Mouse (Mus musculus) lung, postnatal 0 days (tissue): ENCODE results near the gene Hdac9. TPM values are rescaled to one million over a fixed set of nuclear protein-coding genes. Genes with fewer than 3 reads are reported as not detected.

Source experiments
- ATAC-seq: fragments of 200-750 bp; cut with Nextera tagmentation; 2 replicates; pipeline ENCODE4 v1.8.0; 2017; ENCODE audit warnings: moderate library complexity
- DNase-seq: peaks from one replicate; pipeline ENCODE4 v3.0.0-alpha.2; 2016; ENCODE audit warnings: low spot score
- H3K27ac ChIP-seq: fragments of 300-500 bp; sonication (generic); 2 replicates; pipeline ENCODE4 v1.5.1; 2014; ENCODE audit warnings: antibody characterized with exemption, mild to moderate bottlenecking, low read length, mixed read lengths
- H3K27me3 ChIP-seq: fragments of 300-500 bp; sonication (generic); replicated peaks from 2 replicates; pipeline ENCODE4 v1.6.1; 2014; ENCODE audit warnings: low read length, mixed read lengths; ENCODE audit not compliant: insufficient read depth
- H3K36me3 ChIP-seq: fragments of 300-500 bp; sonication (generic); 2 replicates; pipeline ENCODE4 v1.6.1; 2014; ENCODE audit warnings: low read length, mixed read lengths; ENCODE audit not compliant: insufficient read depth
- H3K4me1 ChIP-seq: fragments of 300-500 bp; sonication (generic); 2 replicates; pipeline ENCODE4 v1.6.1; 2014; ENCODE audit warnings: antibody characterized with exemption, low read depth, low read length, mixed read lengths; ENCODE audit not compliant: insufficient read depth
- H3K4me2 ChIP-seq: fragments of 300-500 bp; sonication (generic); replicated peaks from 2 replicates; pipeline ENCODE4 v1.6.1; 2014; ENCODE audit warnings: low read depth, mild to moderate bottlenecking, low read length, moderate library complexity, mixed read lengths
- H3K4me3 ChIP-seq: fragments of 300-500 bp; sonication (generic); 2 replicates; pipeline ENCODE4 v1.5.1; 2014; ENCODE audit warnings: low read depth, low read length
- H3K9ac ChIP-seq: fragments of 300-500 bp; sonication (generic); replicated peaks from 2 replicates; pipeline ENCODE4 v1.6.1; 2014; ENCODE audit warnings: low read depth, mild to moderate bottlenecking
- H3K9me3 ChIP-seq: fragments of 300-500 bp; sonication (generic); 2 replicates; pipeline ENCODE4 v1.6.1; 2016; ENCODE audit warnings: low read length, mixed read lengths
- CTCF ChIP-seq: IDR thresholded peaks from 2 replicates; pipeline ENCODE4 v1.5.1; 2016; ENCODE audit warnings: antibody characterized with exemption, mild to moderate bottlenecking
- EP300 ChIP-seq: IDR thresholded peaks from 2 replicates; pipeline ENCODE4 v1.6.1; 2016; ENCODE audit warnings: antibody characterized with exemption, mild to moderate bottlenecking, control low read depth
- WGBS: fragments of 180-500 bp; shearing (Covaris S2); extraction: QIAGEN DNeasy Blood & Tissue Kit; methylation state at CpG from one replicate; pipeline ENCODE4 v1.1.7; 2014; 5-methylcytosine and 5-hydroxymethylcytosine counted together
- polyA plus RNA-seq: library from polyadenylated mRNA; unstranded; fragments of >200 nt; fragmentation: Nextera tagmentation; extraction: Ambion mirVana; gene quantifications from 2 replicates; pipeline ENCODE4 v1.2.1, GENCODE M21; 2015

Hdac9 gene
- polyA plus RNA-seq, 1 experiment from 2014 or later = 6.0 TPM

- no peaks in the 10 kb centered on the region for H3K9me3 ChIP-seq
- no peak for TF ChIP-seq EP300
- TF ChIP-seq CTCF = no peak
- 75% methylated on average over 1 of the region's 1 CpGs for WGBS
- H3K27me3 ChIP-seq = no peaks in the 10 kb centered on the region
- DNase-seq = no peak
- no peaks in the 10 kb centered on the region for H3K36me3 ChIP-seq
- no peak for ATAC-seq
- no peak overlapping the region for H3K4me3 ChIP-seq
- H3K4me2 ChIP-seq = no peak overlapping the region
- no peak overlapping the region for H3K27ac ChIP-seq
- H3K9ac ChIP-seq = no peak overlapping the region
- H3K4me1 ChIP-seq = no peaks in the 10 kb centered on the region
These were observed 337.7 kb downstream of the Hdac9 start for GRCm38 (mm10) chr12:34579220-34579619.

DNA sequence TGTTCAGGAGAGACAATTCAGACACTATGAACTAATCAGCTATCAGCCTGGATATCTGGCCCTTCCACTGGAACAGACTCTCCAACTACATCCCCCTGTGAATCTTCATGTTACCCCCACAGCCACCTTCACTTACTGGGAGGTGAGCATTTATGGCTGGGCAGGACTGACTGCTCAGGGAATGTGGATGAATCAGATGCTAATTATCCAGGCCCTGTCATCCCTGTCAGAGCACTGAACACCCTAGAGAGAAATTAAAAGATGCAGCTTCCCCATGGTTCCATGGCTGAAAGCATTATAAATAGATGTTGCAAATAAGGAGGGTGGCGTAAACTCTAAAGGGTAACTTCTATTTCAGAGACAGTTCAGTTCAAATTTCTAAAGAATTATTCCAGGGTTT, 345.8 kb downstream of the Hdac9 start:
- H3K27ac ChIP-seq = no peak overlapping the region
- 98% methylated on average over 1 of the region's 1 CpGs for WGBS
- no peak overlapping the region for H3K4me3 ChIP-seq
- no peak overlapping the region for H3K4me2 ChIP-seq
- H3K9me3 ChIP-seq = no peaks in the 10 kb centered on the region
- DNase-seq (no peak), ATAC-seq (no peak)
- H3K4me1 ChIP-seq = no peaks in the 10 kb centered on the region
- H3K36me3 ChIP-seq = no peaks in the 10 kb centered on the region
- TF ChIP-seq CTCF (no peak), EP300 (no peak)
- H3K9ac ChIP-seq = no peak overlapping the region
- H3K27me3 ChIP-seq = no peaks in the 10 kb centered on the region

DNA sequence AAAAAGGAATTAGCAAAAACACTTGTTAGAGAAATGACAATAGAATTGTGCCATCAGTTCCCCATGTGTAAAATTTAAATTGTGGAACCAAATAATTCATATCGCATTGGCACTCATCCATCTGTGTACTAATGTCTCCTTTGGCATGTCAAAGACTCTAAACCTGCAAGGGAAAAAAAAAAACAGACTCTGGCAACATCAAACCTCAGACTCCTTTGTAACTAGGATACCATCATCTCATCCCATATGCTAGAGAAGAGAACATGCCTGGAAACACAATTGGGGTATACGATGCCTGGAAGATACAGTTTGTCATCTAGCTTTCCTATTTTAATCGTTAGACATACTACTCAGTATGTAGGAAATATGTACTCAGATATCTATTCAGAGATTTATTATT, 347.4 kb downstream of the Hdac9 start:
- Histone ChIP-seq H3K4me1 (no peaks in the 10 kb centered on the region), H3K27me3 (no peaks in the 10 kb centered on the region), H3K9me3 (no peaks in the 10 kb centered on the region), H3K36me3 (no peaks in the 10 kb centered on the region), H3K4me2 (no peak overlapping the region), H3K9ac (no peak overlapping the region), H3K27ac (no peak overlapping the region), H3K4me3 (no peak overlapping the region)
- DNase-seq = no peak
- 95% methylated on average over 3 of the region's 3 CpGs for WGBS
- TF ChIP-seq EP300 (no peak), CTCF (no peak)
- ATAC-seq = no peak

DNA sequence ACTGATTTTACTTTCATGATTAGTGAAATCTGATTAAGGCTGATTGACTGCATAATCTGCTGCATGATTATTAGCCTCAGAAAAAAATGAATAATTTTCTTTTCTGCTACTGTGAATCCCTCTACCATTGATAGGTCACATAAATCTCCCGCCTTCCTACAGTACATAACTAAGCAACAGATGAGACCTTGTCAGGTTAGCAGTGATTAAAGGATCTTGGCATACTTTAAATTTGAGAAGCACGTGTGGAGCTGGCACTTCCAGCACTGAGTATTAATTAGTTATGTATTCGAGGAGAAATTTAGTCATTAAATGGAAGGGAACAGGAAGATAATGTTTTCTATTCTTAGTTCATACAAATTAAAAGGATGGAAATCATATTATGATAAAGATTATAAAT, 347.8 kb downstream of the Hdac9 start:
- ATAC-seq = no peak

GRCm38 (mm10) chr12:34562331-34562730, 354.6 kb downstream of the Hdac9 start:
- no peak overlapping the region for H3K4me2 ChIP-seq
- H3K27ac ChIP-seq = no peak overlapping the region
- H3K27me3 ChIP-seq = no peaks in the 10 kb centered on the region
- TF ChIP-seq CTCF (no peak), EP300 (no peak)
- no peak for DNase-seq
- no peak overlapping the region for H3K4me3 ChIP-seq
- no peaks in the 10 kb centered on the region for H3K9me3 ChIP-seq
- H3K9ac ChIP-seq = no peak overlapping the region
- H3K4me1 ChIP-seq = no peaks in the 10 kb centered on the region
- 73% methylated on average over 2 of the region's 2 CpGs for WGBS
- ATAC-seq = no peak
- no peaks in the 10 kb centered on the region for H3K36me3 ChIP-seq

More for the DNA sequence above, 347.8 kb downstream of the Hdac9 start:
- no peaks in the 10 kb centered on the region for H3K36me3 ChIP-seq
- H3K27ac ChIP-seq = no peak overlapping the region
- H3K9ac ChIP-seq = no peak overlapping the region
- H3K4me3 ChIP-seq = no peak overlapping the region
- TF ChIP-seq EP300 = no peak
- no peak for TF ChIP-seq CTCF
- no peak overlapping the region for H3K4me2 ChIP-seq
- WGBS = 64% methylated on average over 3 of the region's 3 CpGs
- H3K9me3 ChIP-seq = no peaks in the 10 kb centered on the region
- no peaks in the 10 kb centered on the region for H3K4me1 ChIP-seq
- DNase-seq = no peak
- no peaks in the 10 kb centered on the region for H3K27me3 ChIP-seq

- DNase-seq (peak; percentile 65), ATAC-seq (no peak)
- Histone ChIP-seq H3K9ac (no peak overlapping the region), H3K4me3 (no peak overlapping the region), H3K4me2 (no peak overlapping the region), H3K27ac (no peak overlapping the region), H3K4me1 (peaks cover 4% of the 10 kb centered on the region; the same call in 1 of the 2 replicates), H3K9me3 (no peaks in the 10 kb centered on the region), H3K27me3 (no peaks in the 10 kb centered on the region), H3K36me3 (no peaks in the 10 kb centered on the region)
- TF ChIP-seq EP300 (no peak), CTCF (no peak)
- 37% methylated on average over 5 of the region's 5 CpGs for WGBS
These were observed 357.9 kb downstream of the Hdac9 start for GRCm38 (mm10) chr12:34559001-34559400.

GRCm38 (mm10) chr12:34554803-34555202, 362.1 kb downstream of the Hdac9 start:
- peaks cover 4% of the 10 kb centered on the region; the same call in 1 of the 2 replicates for H3K4me1 ChIP-seq
- no peaks in the 10 kb centered on the region for H3K27me3 ChIP-seq
- H3K4me3 ChIP-seq = no peak overlapping the region
- H3K9me3 ChIP-seq = no peaks in the 10 kb centered on the region
- no peaks in the 10 kb centered on the region for H3K36me3 ChIP-seq
- DNase-seq (peak; percentile 14), ATAC-seq (no peak)
- no peak overlapping the region for H3K9ac ChIP-seq
- H3K27ac ChIP-seq = no peak overlapping the region
- no peak for TF ChIP-seq CTCF
- no peak for TF ChIP-seq EP300
- H3K4me2 ChIP-seq = no peak overlapping the region
